Mouse (Mus musculus) urinary bladder, postnatal 36 days (tissue): ENCODE data around the gene Gcdh.
"Not testable (repeated sequence)": the region's sequence is repeated elsewhere in the genome, so short reads cannot be mapped to it uniquely, and the experiment has no call there.

ENCODE experiments used
- DNase-seq, 2 experiments: peaks; one replicate each; pipeline ENCODE4 v3.0.0; 2022; ENCODE audit warnings: low spot score in 2 of 2, mixed read lengths in 1 of 2

Gene Gcdh

DNA sequence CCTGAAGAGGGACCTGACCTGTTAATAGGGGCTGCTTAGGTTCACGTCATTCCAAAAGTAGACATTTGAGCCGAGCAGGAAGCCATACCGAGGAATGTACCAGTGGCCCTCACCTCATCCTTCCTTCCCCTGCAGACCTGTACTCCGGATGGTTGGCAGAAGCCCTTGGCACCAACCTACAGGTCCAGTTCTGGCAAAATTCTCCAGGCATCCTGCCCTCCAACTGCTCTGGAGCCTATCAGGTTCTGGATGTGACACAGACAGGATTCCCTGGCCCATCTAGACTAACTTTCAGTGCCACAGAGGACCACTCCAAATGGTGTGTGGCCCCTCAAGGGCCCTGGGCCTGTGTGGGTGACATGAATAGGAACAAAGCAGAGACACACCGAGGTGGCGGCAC, 16.8 kb upstream of the Gcdh start:
- no peak for DNase-seq

DNA sequence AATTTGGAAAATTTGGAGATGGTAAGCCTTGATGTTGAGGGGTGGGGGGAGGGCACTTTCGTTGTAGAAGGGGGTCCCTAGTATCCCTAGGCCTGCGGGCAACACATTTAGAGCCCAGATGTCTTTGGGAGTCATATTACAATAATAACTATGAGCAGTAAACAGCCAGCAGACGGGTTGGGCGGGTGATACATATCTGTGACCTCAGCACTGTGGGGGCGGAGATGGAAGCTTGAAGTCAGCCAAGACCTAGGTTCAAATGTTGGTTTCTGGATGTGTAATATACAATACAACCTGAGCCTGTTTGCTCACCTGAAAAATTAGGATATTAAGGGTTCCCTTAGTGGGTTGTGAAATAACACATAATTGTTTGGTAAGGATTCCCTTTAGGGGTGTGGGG, 16.2 kb upstream of the Gcdh start:
- DNase-seq, result no peak

DNA sequence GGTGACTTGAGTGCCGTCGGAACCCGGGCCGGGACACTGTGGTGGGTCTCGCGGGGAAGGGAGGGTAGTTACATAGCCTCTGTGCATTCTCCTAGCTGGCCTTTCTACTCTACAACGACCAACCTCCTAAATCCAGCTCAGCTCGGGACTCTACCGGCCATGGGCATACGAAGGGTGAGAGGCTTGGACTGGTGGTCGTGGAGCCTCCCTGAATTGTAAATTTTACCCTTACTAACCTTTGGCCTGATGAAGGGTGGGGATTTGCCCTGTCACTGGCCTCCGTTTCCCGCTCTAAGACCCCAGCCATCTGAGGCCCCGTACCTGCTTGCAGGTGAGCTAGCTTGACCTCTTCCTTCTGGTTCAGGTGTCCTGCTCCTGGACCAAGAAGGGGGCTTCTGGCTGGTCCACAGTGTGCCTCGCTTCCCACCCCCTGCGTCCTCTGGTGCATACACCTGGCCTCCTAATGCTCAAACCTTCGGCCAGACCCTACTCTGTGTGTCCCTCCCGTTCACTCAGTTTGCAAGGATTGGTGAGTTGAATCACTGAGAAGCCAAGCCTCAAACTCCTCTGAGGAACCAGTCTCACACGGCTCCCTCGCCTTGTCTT, 15.5 kb upstream of the Gcdh start:
- no peak for DNase-seq

DNA sequence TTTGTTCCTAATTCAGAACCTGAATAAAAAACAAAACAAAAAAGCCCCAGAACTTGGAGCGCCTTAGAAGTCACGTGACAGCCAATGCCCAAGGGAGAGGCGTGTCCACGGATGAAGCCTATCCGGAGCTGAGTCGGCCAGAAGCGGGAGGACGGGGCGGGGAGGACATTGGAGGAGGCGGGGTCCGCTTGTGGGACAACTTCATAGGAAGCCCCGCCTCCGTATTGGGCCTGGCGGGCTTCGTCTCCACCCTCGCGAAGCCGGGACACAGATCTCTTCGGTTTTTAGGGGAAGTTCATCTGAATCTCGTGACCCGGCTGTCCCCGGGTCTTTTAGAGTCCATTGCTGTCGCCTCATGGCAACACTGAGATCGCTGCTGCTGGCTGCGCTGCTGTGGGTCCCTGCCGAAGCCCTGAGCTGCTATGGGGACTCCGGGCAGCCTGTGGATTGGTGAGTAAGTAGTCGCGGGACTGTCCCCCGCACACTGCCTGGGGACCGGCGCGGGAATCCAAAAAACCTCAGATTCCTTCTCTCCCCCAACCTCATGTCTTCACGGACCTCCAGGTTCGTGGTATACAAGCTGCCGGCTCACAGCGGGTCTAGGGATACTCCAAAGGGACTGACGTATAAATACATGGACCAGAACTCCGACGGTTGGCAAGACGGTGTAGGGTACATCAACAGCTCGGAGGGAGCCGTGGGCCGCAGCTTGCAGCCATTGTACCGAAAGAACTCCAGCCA, 14.9 kb upstream of the Gcdh start, which contains the start of gene Dnase2a:
Gene Dnase2a (plus strand): TSS at position 140 of the 741 bp plus-strand sequence.
- peak; percentile 94 to 97 for DNase-seq

DNA sequence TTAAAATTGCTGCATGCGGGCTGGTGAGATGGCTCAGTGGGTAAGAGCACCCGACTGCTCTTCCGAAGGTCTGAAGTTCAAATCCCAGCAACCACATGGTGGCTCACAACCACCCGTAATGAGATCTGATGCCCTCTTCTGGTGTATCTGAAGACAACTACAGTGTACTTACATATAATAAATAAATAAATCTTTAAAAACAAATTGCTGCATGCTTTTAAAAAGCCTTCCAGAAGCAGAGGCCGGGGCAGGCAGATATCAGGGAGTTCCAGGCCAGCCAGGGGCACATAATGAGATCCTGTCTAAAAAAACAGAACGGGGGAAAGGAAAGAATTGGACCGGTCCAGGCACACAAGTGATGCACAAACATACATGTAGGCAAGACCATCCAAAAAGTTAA, 14.3 kb upstream of the Gcdh start:
- not testable (repeated sequence) for DNase-seq

DNA sequence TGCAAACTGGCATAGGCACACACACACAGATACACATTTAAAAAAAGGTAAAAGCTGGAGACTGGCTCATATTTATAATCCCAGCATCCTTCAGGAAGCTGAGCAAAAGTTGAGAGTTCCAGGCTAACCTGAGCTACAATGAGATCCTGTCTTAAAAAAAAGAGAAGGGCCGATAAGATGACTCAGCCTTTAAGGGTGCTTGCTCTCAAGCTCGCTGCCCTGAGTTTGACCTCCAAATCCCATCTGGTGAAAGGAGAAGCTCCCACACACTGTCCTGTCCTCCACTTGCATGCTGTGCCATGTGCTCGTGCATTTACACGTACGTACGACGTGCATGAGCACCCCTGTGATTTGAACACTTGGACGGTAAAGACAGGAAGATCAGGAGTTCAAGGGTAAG, 13.8 kb upstream of the Gcdh start:
- no peak for DNase-seq

DNA sequence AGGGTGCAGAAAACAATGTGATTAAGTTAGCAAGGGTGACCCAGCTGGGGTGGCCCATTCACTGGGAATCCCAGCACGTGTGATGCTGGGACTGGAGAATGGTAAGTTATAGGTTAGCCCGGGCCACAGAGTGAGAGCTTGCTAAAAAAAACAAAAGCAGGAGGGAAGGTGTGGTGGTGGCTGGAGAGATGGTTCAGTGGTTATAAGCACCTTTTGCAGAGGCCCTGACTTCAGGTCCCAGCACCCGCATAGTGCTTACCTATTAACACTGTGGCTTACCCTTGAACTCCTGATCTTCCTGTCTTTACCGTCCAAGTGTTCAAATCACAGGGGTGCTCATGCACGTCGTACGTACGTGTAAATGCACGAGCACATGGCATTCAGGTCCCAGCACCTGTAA, 13.3 kb upstream of the Gcdh start:
- DNase-seq, result no peak

DNA sequence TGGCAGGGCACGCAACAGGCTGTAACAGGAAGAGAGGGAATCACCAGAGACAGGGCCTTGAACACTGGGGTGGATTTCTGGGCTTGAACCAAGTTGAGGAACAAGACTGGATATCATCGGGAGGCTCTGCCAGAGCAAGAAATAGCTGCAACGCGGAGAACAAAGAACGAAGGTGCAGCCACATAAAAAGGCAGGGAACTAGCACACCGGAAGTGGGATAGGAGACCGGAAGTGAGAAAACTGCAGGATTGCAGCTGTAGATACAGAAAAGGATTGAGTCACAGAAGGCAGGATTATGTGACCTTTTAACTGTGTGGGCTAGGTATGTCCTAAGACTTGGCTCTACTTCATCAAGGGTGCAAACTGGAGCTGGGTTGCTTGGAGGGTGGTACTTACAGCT, 10.6 kb upstream of the Gcdh start:
- DNase-seq, result no peak

DNA sequence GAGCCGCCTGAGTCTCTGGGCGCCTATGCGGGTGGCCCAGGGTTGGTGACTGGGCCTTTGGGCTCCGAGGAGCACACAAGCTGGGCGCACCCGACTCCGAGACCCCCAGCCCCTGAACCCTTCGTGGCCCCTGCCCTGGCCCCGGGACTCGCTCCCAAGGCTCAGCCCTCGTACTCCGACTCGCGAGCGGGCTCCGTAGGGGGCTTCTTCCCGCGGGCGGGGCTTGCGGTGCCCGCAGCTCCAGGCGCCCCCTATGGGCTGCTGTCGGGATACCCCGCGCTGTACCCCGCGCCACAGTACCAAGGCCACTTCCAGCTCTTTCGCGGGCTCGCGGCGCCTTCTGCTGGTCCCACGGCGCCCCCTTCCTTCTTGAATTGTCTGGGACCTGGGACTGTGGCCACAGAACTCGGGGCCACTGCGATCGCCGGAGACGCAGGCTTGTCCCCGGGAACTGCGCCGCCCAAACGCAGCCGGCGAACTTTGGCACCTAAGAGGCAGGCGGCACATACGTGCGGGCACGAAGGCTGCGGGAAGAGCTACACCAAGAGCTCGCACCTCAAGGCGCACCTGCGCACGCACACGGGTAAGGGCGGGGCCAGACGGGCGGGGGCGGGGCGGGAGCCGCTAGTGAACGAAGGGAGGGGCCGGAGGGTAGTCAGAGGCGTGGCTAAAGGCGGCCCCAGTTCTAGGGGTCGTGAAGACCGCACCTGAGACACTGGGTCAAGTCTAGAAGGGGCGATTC, 9.4 kb upstream of the Gcdh start:
- peak; percentile 86 to 91 for DNase-seq

DNA sequence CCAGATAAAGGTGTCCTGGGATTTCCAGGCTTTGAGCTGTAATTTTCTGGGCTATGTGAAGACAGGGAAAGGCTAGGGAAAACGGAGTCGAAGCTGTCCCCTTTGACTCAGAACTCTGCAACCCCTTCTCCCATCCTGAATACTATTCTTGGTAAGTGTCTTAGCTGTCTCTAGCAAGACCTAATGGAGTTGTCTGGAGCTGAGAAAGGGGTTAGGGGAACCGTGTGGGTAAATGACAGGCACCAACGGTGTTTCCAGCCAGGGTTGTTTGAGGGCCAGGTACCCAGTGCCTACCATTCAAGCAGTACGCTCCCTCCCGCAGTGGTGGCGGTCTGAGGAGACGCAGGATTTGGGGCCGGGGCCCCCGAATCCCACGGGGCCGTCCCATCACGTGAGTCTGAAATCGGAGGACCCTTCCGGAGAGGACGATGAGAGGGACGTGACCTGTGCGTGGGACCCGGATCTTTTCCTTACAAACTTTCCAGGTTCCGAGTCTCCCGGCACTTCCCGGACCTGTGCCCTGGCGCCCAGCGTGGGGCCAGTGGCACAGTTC, 8.7 kb upstream of the Gcdh start:
- no peak for DNase-seq

DNA sequence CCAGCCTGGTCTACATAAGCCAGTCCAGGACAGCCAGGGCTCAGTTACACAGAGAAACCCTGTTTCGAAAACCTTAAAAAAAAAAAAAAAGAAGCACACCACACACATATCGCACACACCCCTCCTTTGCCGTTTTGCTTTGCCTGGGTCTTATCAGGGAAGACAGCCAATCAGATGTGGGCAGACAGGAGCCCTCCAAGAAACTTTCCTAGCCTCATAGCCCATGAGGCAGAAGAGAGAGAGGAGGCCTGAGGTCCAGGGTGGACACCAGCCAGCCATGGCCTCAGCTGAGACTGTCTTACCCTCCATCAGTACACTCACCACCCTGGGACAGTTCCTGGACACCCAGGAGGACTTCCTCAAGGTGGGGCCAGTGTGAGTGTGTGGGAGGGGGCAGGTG, 8.0 kb upstream of the Gcdh start, which contains the start of gene Klf1:
Gene Klf1 (plus strand): TSS at position 177 of the 400 bp plus-strand sequence.
- DNase-seq, result no peak

DNA sequence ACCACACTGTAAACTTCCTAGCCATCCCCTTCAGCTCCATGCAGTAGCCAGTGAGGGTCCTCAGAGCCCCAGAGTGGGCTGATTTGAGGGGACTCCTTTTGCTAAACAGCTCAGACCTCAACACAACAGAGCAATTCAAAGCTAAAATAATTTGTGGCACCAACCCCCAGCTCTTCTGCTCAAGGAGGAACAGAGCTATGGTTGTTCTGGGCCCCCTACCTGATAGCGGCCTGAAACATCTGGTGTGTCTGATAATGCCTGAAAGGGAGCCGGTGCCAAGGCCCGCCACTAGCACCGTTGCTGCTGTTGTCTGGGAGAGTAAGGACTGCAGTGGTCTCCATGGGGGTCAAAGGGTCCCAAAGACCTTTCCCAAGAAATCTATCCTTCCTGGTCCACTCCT, 7.3 kb upstream of the Gcdh start:
- no peak for DNase-seq

DNA sequence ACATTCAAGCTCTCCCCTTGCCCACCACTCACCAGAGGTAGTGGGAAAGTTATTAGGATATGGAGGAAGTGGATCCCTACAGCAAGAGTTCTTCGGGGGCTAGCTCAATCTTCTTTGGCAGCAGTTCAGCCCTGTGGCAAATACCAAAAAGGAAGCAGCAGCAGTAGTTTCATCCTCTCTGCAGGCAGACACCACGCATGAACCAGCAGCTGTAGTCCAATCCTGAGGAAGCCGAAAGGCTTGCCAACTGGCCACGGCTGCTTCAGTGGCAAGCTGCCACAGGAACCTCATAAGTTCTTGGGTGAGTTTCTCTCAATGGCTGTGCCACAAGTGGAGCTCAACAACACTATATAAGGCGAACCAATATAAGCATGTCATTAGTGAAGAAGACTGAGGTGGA, 2.2 kb upstream of the Gcdh start:
- no peak for DNase-seq

DNA sequence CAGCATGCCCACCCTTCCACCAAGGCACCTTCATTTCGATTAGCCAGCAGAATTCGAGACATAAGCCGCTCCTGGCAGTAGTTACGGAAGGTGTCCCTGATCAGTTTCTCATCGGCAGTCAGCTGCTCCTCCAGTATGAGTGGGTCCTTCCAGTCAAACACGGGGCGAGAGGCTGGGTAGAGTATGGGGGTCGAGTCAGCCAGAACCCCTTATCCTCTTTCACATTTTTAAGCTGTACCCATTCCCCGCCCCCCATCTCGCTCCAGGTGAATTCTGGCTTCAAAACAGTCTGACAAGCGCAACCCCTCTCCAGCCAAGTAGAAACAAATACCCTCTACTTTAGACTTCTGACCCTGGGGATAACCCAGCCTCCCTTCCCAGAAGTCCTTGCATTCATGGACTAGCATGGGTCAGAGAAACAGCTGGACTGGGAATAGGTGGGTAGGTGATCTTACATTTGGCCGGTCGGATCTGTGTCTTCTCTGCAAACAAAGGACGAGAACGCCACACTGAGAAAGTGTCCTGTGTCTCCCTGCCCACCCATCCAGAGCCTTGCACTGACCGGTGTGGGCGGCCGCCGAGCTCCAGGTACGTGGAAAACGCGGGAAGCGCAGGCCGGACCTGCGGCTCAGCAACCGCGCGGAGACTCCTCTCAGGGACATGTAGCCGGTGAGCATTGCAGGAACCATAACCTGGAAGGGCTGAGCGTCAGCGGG, 570 bp downstream of the Gcdh start:
- no peak for DNase-seq

DNA sequence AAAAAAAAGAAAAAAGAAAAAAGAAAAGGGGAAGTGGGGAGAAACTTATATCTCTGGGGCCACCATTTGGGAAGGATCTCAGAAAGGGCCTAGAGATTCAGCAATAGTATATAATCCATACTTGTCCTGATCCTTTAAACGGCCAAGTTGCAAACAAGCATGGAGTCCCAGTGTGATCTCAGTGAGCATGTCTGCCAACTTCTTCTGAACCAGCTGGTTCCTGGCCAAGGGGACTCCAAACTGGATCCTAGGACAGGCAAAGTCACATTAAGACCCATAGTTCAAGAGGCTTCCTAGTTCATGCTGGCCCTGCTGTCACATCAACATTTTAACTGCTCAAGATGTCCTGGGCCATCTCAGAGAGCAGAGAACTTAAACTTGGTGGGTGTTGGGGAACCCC, 4.6 kb downstream of the Gcdh start:
- no peak for DNase-seq

DNA sequence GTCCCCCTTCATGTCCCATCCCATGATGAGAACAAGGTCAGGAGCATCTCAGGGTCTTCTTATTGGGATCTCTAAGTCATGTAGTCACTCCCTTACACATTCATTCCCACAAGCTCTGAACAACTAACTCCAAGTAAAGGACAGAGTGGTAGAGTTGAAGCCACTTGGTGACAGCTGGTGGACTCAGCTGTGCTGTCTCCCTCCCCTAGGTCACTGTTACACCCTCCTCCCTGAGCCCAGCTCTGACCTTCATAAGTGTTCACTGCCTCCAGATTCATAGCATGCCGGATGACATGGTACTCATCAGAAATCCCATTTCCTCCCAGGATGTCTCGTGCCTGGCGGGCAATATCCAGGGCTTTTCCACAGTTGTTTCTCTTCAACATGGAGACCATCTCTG, 5.4 kb downstream of the Gcdh start:
- no peak for DNase-seq

DNA sequence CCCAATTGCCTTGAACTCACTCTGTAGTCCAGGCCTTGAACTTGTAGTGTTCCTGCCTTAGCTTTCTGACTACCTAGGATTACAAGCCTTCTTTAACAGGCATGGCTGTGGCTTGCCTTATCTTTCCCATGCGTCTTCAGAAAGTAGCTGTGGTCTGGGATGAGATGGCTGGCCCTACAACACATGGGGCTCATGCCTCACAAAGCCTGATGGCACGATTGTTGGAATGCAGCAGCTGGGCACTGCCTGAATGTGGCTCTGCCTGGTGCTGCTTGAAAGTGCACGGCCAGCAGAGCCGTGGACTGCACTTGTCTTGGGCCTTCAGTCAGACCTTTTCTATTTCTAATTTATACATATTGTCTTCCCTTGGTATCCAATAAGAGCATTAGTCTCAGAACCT, 9.0 kb downstream of the Gcdh start:
- no peak for DNase-seq

DNA sequence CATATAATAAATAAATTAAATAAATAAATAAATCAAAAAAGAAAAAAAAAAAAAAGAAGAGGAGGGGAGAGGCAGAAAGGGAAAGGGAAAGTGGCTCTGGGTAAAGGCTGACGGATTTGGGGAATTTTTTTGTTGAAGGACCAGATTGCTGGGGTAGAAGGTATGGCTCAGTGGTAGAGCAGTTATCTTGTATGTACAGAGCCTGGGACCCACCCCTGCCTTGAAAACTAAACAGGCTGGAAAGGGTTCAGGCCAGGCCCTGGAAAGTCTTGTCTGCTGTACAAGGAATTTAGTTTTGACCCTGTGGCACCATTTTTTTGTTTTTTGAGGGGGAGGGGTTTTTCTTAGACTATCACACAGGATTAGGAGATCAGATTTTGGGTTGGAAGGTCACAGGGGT, 14.8 kb downstream of the Gcdh start:
- no peak for DNase-seq

DNA sequence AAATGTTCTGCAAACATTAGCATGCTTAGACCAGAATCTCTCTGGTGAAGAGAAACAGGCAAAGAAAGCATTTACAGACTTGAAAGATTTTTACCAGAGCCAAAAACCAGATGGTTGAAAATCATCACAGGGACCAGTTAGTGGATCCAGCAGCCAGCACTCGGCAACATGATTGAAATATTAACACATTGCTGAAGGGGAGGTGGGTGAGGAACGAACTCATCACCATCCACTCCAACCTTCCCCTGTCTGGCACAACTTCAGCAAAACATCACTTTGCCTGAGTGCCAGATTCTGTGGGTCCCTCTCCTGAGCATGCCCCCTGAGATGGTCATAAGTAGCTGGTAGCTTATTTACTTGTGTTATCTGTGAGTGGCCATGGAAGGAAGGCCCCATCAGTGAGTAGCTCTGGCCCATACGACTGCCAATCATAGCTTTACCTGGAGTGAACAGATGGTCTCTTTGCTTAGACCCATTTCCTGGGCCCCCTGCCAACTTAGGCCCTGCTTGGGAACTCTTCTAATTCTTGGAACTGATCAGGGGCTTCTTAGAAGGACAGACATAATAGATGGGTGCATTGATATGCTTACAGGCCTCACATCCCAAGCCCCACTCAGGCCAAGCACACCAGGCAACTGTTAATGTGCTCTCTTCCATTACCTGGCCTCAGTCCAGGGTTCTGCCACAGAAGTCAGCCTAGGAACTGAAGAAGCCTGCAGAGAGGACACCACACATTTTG, 16.3 kb downstream of the Gcdh start:
- DNase-seq, result no peak

DNA sequence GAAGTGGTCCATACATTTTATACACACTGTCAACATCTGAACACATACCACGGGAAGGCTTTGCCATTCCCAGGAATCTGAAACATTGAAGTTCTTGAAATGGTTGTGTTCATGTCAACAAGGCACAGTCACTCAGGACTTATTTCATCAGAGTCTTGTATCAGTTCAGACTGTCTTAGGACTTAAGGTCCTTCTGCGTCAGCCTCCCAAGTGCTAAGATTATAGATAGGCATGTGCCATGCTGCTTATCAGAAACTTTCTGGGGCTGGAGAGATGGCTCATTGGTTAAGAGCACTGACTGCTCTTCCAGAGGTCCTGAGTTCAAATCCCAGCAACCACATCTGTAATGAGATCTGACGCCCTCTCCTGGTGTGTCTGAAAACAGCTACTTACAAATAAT, 19.4 kb downstream of the Gcdh start:
- DNase-seq, result no peak

DNA sequence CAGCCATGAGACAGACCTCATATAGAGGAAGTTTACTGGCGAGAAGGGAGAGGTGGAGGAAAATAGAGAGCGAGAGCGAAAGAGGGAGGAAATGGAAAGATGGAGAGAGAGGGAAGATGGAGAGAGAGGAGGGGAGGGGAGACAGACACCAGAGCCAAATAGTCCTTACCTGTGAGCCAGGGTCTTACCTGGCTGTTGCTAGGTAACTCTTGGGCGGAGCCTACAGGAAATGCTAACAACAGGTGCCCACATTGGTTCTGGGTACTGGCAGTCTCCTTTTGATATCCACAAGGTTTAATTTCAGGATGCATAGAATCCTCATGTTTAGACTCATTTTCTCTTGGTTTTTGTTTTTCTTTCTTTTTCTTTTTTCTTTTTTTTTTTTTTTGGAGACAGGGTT, 20.7 kb downstream of the Gcdh start:
- no peak for DNase-seq
